Mouse (Mus musculus) retina, postnatal 1 day (tissue): ENCODE results near the gene Rbms1.

Experiments
- DNase-seq: peaks from one replicate; pipeline ENCODE4 v3.0.0-alpha.2; 2012

Gene Rbms1

GRCm38 (mm10) chr2:60877543-60878386 lies 85.2 kb downstream of the Rbms1 start:
- no peak for DNase-seq

GRCm38 (mm10) chr2:60876891-60877290 lies 86.1 kb downstream of the Rbms1 start:
- DNase-seq: no peak

DNA sequence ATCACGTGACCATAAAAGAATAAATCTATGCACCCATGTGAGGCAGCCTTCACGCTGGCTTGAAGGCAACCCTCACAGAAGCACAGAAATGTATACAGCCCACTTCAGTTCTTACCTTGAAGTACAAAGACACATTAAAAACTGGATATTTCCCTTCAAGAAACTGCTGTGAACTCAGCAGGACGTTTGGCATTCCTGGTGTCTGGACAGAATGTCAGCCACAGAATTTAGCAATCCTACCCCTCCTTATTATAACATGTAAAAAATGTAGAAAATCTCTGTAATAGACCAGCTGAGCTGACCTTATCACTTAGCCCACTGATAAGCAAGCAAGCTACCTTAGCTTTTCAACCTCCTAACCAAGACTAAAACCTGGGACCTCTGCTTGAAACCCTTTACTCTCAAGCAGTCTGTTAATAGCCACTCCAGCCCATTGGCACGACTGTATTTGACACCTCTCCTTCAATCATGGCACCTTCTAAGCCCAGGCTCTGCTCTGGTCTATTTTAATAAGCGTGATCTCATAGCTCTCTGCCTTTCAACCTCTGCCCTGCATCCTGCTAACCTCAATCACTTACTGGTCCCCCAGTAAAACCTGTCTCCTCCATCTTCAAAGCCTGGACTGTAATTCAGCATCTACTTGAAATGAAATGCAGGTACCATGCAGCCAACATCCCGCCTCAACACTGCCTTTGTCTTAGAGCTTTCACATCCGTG lies 90.7 kb downstream of the Rbms1 start:
- DNase-seq: no peak

- peak; percentile 23 for DNase-seq
Observed at GRCm38 (mm10) chr2:60871001-60871400, 92.0 kb downstream of the Rbms1 start.

GRCm38 (mm10) chr2:60870450-60870849 lies 92.5 kb downstream of the Rbms1 start:
- DNase-seq: no peak

- no peak for DNase-seq
Observed at GRCm38 (mm10) chr2:60869001-60869743, 93.8 kb downstream of the Rbms1 start.

- no peak for DNase-seq
Observed at GRCm38 (mm10) chr2:60868060-60868662, 94.8 kb downstream of the Rbms1 start.

- DNase-seq: no peak
Observed at GRCm38 (mm10) chr2:60867304-60867703, 95.7 kb downstream of the Rbms1 start.

- no peak for DNase-seq
Observed at GRCm38 (mm10) chr2:60865869-60866268, 97.1 kb downstream of the Rbms1 start.

DNA sequence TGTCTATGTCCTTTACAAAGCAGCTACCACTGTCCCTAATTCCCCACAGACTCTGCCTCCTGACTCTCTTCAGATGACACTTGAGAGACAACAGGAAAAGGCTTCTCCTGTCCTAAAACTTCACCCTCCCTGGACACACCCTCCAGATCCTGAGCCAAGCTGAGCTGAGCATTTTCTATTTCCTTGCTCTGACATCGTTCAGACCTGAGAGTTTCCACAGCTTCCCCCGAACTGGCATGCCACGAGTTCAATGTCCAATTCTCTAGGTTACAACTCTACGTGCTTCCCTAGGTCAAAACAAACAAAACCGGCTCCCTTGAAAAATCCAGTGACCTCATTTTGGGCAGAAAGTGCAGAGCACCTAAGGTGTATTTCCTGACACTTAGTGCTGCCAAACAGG lies 98.0 kb downstream of the Rbms1 start:
- DNase-seq: no peak

- DNase-seq: no peak
Observed at GRCm38 (mm10) chr2:60864256-60864795, 98.7 kb downstream of the Rbms1 start.

GRCm38 (mm10) chr2:60863827-60864226 lies 99.2 kb downstream of the Rbms1 start:
- DNase-seq: no peak

- no peak for DNase-seq
Observed at GRCm38 (mm10) chr2:60862913-60863711, 99.9 kb downstream of the Rbms1 start.

- no peak for DNase-seq
Observed at GRCm38 (mm10) chr2:60858116-60858515, 104.9 kb downstream of the Rbms1 start.

- no peak for DNase-seq
Observed at GRCm38 (mm10) chr2:60856097-60856496, 106.9 kb downstream of the Rbms1 start.

- no peak for DNase-seq
Observed at GRCm38 (mm10) chr2:60855006-60855405, 108.0 kb downstream of the Rbms1 start.

GRCm38 (mm10) chr2:60851898-60852297 lies 111.1 kb downstream of the Rbms1 start:
- DNase-seq: no peak

GRCm38 (mm10) chr2:60851057-60851718 lies 111.8 kb downstream of the Rbms1 start:
- no peak for DNase-seq

- no peak for DNase-seq
Observed at GRCm38 (mm10) chr2:60848478-60848877, 114.5 kb downstream of the Rbms1 start.

DNA sequence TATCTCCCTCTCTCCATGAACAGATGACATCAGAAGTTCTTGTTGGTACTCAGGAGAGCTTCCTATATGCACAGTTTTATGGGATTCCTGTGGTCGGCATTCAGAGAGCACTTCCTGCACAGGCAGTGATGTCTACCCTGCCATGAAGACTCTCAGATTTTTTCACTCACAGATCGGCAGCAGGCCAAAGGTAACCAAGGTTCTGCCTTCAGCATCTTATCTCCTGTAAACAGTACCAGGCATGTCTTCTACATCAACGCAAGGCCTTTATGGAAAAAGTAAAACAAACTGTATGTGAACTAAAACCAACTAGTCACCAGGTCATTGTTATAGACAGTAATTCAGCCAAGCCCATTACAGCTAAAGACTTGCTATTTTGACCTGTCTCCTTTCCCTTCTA lies 115.0 kb downstream of the Rbms1 start:
- DNase-seq: no peak

DNA sequence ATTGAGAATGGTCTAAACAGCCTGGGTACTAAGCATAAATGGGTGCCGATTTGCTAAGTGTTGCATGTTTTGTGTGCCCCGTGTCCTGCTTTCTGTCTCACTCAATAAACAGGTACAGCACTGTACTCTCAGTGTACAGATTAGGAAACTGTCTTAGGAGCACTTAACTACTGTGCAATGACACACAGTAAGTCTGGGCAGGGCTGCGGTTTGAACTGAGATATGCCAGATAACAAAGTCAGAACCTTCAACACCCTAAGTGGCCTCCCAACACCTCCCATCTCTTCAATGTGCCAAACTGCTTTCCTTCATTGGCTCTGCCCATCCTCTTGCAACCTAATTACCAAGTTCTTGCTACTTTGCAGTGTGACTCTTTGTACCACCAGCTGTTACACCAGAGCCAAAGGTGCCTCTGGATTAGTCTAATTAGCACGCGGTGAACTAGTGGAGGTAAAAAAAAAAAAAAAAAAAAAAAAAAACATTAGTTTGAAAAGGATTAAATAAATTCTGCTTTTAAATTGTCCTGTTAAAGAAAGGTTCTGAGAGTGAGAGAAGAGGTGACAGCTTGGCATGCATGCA lies 117.6 kb downstream of the Rbms1 start:
- no peak for DNase-seq
